Mouse (Mus musculus) neural tube, postnatal 0 days (tissue): ENCODE data around the gene Lgals7. TPM values are rescaled to one million over a fixed set of nuclear protein-coding genes. Genes with fewer than 3 reads are reported as not detected.

Source experiments
- polyA plus RNA-seq: library from polyadenylated mRNA; unstranded; fragments of >200 nt; fragmentation: Nextera tagmentation; extraction: Ambion mirVana; gene quantifications from 2 replicates; pipeline ENCODE4 v1.2.1, GENCODE M21; 2015

Lgals7 gene
- polyA plus RNA-seq: 3.5 and 4.3 TPM in 2 replicates

GRCm38 (mm10) chr7:28863540-28863939, at the start of gene Lgals7:
Gene Lgals7, plus strand, starts transcription at chr7:28863853.

GRCm38 (mm10) chr7:28824941-28825685, 38.5 kb upstream of the Lgals7 start, which contains the start of gene Ech1:
Gene Ech1, plus strand, starts transcription at chr7:28825217.

DNA sequence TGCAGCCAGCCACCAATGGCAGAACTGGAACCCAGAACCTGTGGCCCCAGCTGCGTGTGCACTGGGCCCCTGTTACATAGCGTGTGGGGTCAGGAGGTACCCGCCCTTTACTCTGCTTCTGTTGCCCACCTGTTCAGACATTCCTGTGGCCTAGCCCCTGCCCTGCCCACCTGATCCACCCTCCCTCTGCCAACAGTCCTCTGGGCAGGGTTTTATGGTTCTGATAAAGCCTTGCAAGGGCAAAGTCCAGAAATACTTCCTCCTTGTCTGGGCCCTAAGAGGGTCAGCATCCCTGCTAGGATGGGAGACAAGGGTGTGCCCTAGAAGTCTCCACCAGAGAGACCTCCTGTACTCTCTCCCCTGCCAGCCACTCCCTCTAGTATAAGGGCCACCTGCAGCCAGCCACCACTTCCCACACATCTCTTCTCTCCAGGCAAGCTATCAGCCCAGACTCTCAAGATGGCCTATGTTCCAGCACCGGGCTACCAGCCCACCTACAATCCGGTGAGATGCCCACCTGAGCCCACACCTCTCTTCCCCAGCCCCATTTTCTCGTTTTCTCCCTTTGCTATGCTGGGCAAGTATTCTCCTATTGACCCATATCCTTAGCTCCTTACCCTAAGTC, 29.8 kb upstream of the Lgals7 start, which contains the start of gene Lgals4:
TSS of gene Lgals4 (plus strand) at position 132 of the 625 bp plus-strand sequence.

DNA sequence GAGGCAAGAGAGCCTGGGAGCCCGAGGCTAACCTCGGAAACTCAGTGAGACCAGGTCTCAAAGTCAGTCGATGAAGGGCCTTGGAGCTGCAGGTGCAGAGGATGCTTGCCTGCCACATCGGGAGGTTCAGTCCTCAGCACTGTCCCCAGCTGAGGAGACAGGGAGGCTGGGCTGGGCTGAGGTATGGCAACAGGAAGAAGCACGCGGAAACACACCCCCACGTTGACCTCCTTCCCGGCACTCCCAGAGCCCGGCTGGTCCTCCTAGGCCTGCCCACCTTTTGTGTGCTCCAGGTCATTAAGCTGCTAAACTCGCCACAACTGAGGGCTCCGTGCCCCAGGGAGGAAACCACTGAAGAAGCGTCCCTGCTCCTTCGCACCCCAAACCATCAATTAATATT, 17.5 kb downstream of the Lgals7 start, which contains the start of gene Capn12:
TSS of gene Capn12 (plus strand) at position 224 of the 400 bp plus-strand sequence.

Other genes with a start within 250 kb of the Lgals7 start
- gene Acp7, start 232.5 kb upstream of the Lgals7 start, polyA plus RNA-seq: 0.40 and 0.52 TPM in 2 replicates
- 13.1 and 15.8 TPM in 2 replicates for gene Fbxo27, start 171.0 kb upstream of the Lgals7 start, polyA plus RNA-seq
- 5.9 and 6.1 TPM in 2 replicates for gene Fbxo17, start 147.0 kb upstream of the Lgals7 start, polyA plus RNA-seq
- gene Mrps12, start 122.0 kb upstream of the Lgals7 start, polyA plus RNA-seq: 125 and 130 TPM in 2 replicates
- 18.5 and 21.8 TPM in 2 replicates for gene Sars2, start 121.9 kb upstream of the Lgals7 start, polyA plus RNA-seq
- gene Ccer2, start 107.7 kb upstream of the Lgals7 start, polyA plus RNA-seq: 1.5 and 2.1 TPM in 2 replicates
- 154 and 178 TPM in 2 replicates for gene Sirt2, start 97.1 kb upstream of the Lgals7 start, polyA plus RNA-seq
- 77.9 and 82.5 TPM in 2 replicates for gene Nfkbib, start 96.3 kb upstream of the Lgals7 start, polyA plus RNA-seq
- gene Rinl, start 74.9 kb upstream of the Lgals7 start, polyA plus RNA-seq: 2.5 TPM in 2 replicates
- 155 and 161 TPM in 2 replicates for gene Hnrnpl, start 55.3 kb upstream of the Lgals7 start, polyA plus RNA-seq
- 135 and 151 TPM in 2 replicates for gene Ech1, start 38.6 kb upstream of the Lgals7 start, polyA plus RNA-seq
- gene Lgals4, start 30.0 kb upstream of the Lgals7 start, polyA plus RNA-seq: 6.1 and 7.7 TPM in 2 replicates
- gene Capn12, start 17.6 kb downstream of the Lgals7 start, polyA plus RNA-seq: 0.43 and 0.56 TPM in 2 replicates
- 110 and 120 TPM in 2 replicates for gene Actn4, start 98.5 kb downstream of the Lgals7 start, polyA plus RNA-seq
- 307 and 320 TPM in 2 replicates for gene Eif3k, start 118.0 kb downstream of the Lgals7 start, polyA plus RNA-seq
- gene Map4k1, start 118.2 kb downstream of the Lgals7 start, polyA plus RNA-seq: 11.8 and 12.8 TPM in 2 replicates